Mouse (Mus musculus): Measurements from ENCODE around the gene Dda1.

The Dda1 gene

GRCm38 (mm10) chr8:71469411-71469810 is 412 bp downstream of the Dda1 start:
- peak; percentile 83 for DNase-seq

GRCm38 (mm10) chr8:71470146-71470912 is 1.3 kb downstream of the Dda1 start:
- DNase-seq, result no peak

- DNase-seq, result no peak
These were observed 1.9 kb downstream of the Dda1 start for GRCm38 (mm10) chr8:71470913-71471255.

GRCm38 (mm10) chr8:71471861-71472260 is 2.9 kb downstream of the Dda1 start:
- DNase-seq, result no peak

GRCm38 (mm10) chr8:71472601-71473386 is 3.8 kb downstream of the Dda1 start:
- no peak for DNase-seq

GRCm38 (mm10) chr8:71474344-71474743 is 5.3 kb downstream of the Dda1 start:
- DNase-seq, result no peak

GRCm38 (mm10) chr8:71474785-71475701 is 6.0 kb downstream of the Dda1 start:
- no peak for DNase-seq

GRCm38 (mm10) chr8:71475702-71476075 is 6.7 kb downstream of the Dda1 start:
- no peak for DNase-seq

- peak; percentile 87 for DNase-seq
These were observed 7.3 kb downstream of the Dda1 start for GRCm38 (mm10) chr8:71476099-71476940.

GRCm38 (mm10) chr8:71477196-71477845 is 8.3 kb downstream of the Dda1 start:
- peak; percentile 64 for DNase-seq

GRCm38 (mm10) chr8:71478943-71479342 is 9.9 kb downstream of the Dda1 start:
- no peak for DNase-seq

- DNase-seq, result peak; percentile 58
These were observed 14.9 kb downstream of the Dda1 start for GRCm38 (mm10) chr8:71483932-71484331.

GRCm38 (mm10) chr8:71484736-71485135 is 15.7 kb downstream of the Dda1 start:
- DNase-seq, result no peak

GRCm38 (mm10) chr8:71485142-71486135 is 16.4 kb downstream of the Dda1 start, which contains the start of gene Ano8:
Gene Ano8, minus strand, starts transcription at chr8:71485963.
- DNase-seq, result peak; percentile 97

GRCm38 (mm10) chr8:71486136-71486529 is 17.1 kb downstream of the Dda1 start:
- DNase-seq, result no peak

- DNase-seq, result peak; percentile 89
These were observed 18.9 kb downstream of the Dda1 start, which contains the start of gene Gtpbp3 for GRCm38 (mm10) chr8:71487691-71488445. Gene Gtpbp3, plus strand, starts transcription at chr8:71488103.

GRCm38 (mm10) chr8:71488454-71488853 is 19.5 kb downstream of the Dda1 start:
- peak; percentile 98 for DNase-seq

- peak; percentile 88 for DNase-seq
These were observed 26.0 kb downstream of the Dda1 start for GRCm38 (mm10) chr8:71495039-71495438.

- DNase-seq, result no peak
These were observed 26.8 kb downstream of the Dda1 start for GRCm38 (mm10) chr8:71495811-71496210.

All from retina, postnatal 1 day (tissue).